Mouse (Mus musculus) frontal cortex, adult 2 months (tissue): ENCODE data around the gene Cuedc2. TPM values are rescaled to one million over a fixed set of nuclear protein-coding genes. Genes with fewer than 3 reads are reported as not detected.

Experiments used
- DNase-seq, 2 experiments: peaks; one replicate each; pipeline ENCODE4 v3.0.0; 2022; ENCODE audit warnings: low spot score in 1 of 2; ENCODE audit errors: extremely low spot score in 1 of 2
- polyA plus RNA-seq: library from polyadenylated mRNA; depleted of rRNA; stranded (reverse); fragments of >200 nt; gene quantifications from 2 replicates; pipeline ENCODE4 v1.2.3, GENCODE M21; 2012; rRNA removed

Gene Cuedc2
- polyA plus RNA-seq, 1 experiment = 229 TPM

GRCm38 (mm10) chr19:46284686-46285085, 53.8 kb downstream of the Cuedc2 start:
- no peak for DNase-seq

GRCm38 (mm10) chr19:46282081-46282849, 56.2 kb downstream of the Cuedc2 start:
- DNase-seq = no peak

Other genes starting within 250 kb of the Cuedc2 start
- not detected in 2 replicates for gene Elovl3, start 206.8 kb downstream of the Cuedc2 start, polyA plus RNA-seq
- gene Pitx3, start 190.4 kb downstream of the Cuedc2 start, polyA plus RNA-seq = 0.16 and 0.21 TPM in 2 replicates
- 67.0 and 69.7 TPM in 2 replicates for gene Gbf1, start 186.2 kb downstream of the Cuedc2 start, polyA plus RNA-seq
- gene Nfkb2, start 34.4 kb downstream of the Cuedc2 start, polyA plus RNA-seq = 2.9 and 3.1 TPM in 2 replicates
- gene Psd, start 11.5 kb downstream of the Cuedc2 start, polyA plus RNA-seq = 653 and 659 TPM in 2 replicates
- 33.2 and 36.5 TPM in 2 replicates for gene Fbxl15, start 10.5 kb downstream of the Cuedc2 start, polyA plus RNA-seq
- gene Mfsd13a, start 2.4 kb upstream of the Cuedc2 start, polyA plus RNA-seq = 30.4 and 39.6 TPM in 2 replicates
- 1.8 and 2.1 TPM in 2 replicates for gene 2310034G01Rik, start 11.6 kb upstream of the Cuedc2 start, polyA plus RNA-seq
- gene Actr1a, start 57.0 kb upstream of the Cuedc2 start, polyA plus RNA-seq = 173 and 175 TPM in 2 replicates
- 10.5 and 12.4 TPM in 2 replicates for gene Sufu, start 58.2 kb upstream of the Cuedc2 start, polyA plus RNA-seq
- gene Trim8, start 163.0 kb upstream of the Cuedc2 start, polyA plus RNA-seq = 58.6 and 60.6 TPM in 2 replicates
- 249 and 253 TPM in 2 replicates for gene Arl3, start 234.5 kb upstream of the Cuedc2 start, polyA plus RNA-seq
- gene Sfxn2, start 234.7 kb upstream of the Cuedc2 start, polyA plus RNA-seq = 6.0 and 7.5 TPM in 2 replicates